Mouse (Mus musculus): ENCODE results near the gene Nprl2.

- TF ChIP-seq CTCF (IDR thresholded peaks at IDR 0.05; ENCODE audit: extremely low read depth, insufficient read depth, low read length), result no peak
- no peak for TF ChIP-seq POLR2A (IDR thresholded peaks at IDR 0.05; ENCODE audit: extremely low read depth, insufficient read depth, low read length)
Measured at GRCm38 (mm10) chr9:107586974-107587832, 45.2 kb downstream of the Nprl2 start, which contains the start of gene Ifrd2.
